8 mouse cellular contexts compared by ENCODE assay signal in genomic region chr1:66838184-66839042, GRCm38 (mm10). TPM values are rescaled to one million over a fixed set of nuclear protein-coding genes. Genes with fewer than 3 reads are reported as not detected.
DNase-seq lines count a peak whose midpoint lies in the region; ATAC-seq and TF ChIP-seq lines count a peak whose summit lies in the region.

No protein-coding gene starts in this region.

- H3K4me1 ChIP-seq in embryonic facial prominence, embryonic 13.5 days = peaks cover 6% of the 10 kb centered on the region; the same call in 1 of the 2 replicates
- peaks cover 20% of the 10 kb centered on the region for H3K4me1 ChIP-seq in heart, embryonic 15.5 days (replicated peaks)
- no peaks in the 10 kb centered on the region for H3K4me1 ChIP-seq in liver, postnatal 0 days (ENCODE audit: insufficient read depth)
- peaks cover 8% of the 10 kb centered on the region for H3K4me1 ChIP-seq in thymus, adult 2 months (replicated peaks; ENCODE audit: control insufficient read depth, insufficient read depth, low read length)

- peak; percentile 93 for ATAC-seq in CD4-positive, CD25-positive, alpha-beta regulatory T cell, adult 4 months
- no peak for ATAC-seq in embryonic facial prominence, embryonic 13.5 days (ENCODE audit: insufficient number of reproducible peaks, insufficient read depth, low FRiP score, low TSS enrichment, low read depth)
- no peak for ATAC-seq in heart, embryonic 15.5 days (replicated peaks; ENCODE audit: insufficient number of reproducible peaks, insufficient read depth, low FRiP score, low read depth)
- ATAC-seq in liver, postnatal 0 days = peak; percentile 24; the same call in 1 of the 2 replicates

- TF ChIP-seq POLR2A in thymus, adult 2 months (IDR thresholded peaks at IDR 0.05; ENCODE audit: control insufficient read depth, extremely low read depth, insufficient read depth, low read length, poor library complexity) = no peak

- H3K9me3 ChIP-seq in embryonic facial prominence, embryonic 13.5 days = no peaks in the 10 kb centered on the region
- no peaks in the 10 kb centered on the region for H3K9me3 ChIP-seq in heart, embryonic 15.5 days (replicated peaks)
- H3K9me3 ChIP-seq in liver, postnatal 0 days (ENCODE audit: low read length) = no peaks in the 10 kb centered on the region

- TF ChIP-seq CTCF in liver, postnatal 0 days (IDR thresholded peaks at IDR 0.05; ENCODE audit: low read depth) = peak; percentile 83
- no peak for TF ChIP-seq CTCF in thymus, adult 2 months (IDR thresholded peaks at IDR 0.05; ENCODE audit: borderline replicate concordance, control insufficient read depth, extremely low read depth, insufficient read depth, low read length, poor library complexity)

- peak overlapping the region; percentile 5; the same call in 1 of the 2 replicates for H3K4me2 ChIP-seq in embryonic facial prominence, embryonic 13.5 days
- H3K4me2 ChIP-seq in heart, embryonic 15.5 days = no peak overlapping the region
- H3K4me2 ChIP-seq in liver, postnatal 0 days (ENCODE audit: low read depth, low read length) = peak overlapping the region; percentile 50

- H3K27me3 ChIP-seq in embryonic facial prominence, embryonic 13.5 days = no peaks in the 10 kb centered on the region
- H3K27me3 ChIP-seq in heart, embryonic 15.5 days = no peaks in the 10 kb centered on the region
- no peaks in the 10 kb centered on the region for H3K27me3 ChIP-seq in liver, postnatal 0 days (ENCODE audit: insufficient read depth, low read length)
- no peaks in the 10 kb centered on the region for H3K27me3 ChIP-seq in thymus, adult 2 months (ENCODE audit: control insufficient read depth, insufficient read depth, low read length)

- DNase-seq in adrenal gland, postnatal 25 days = peak; percentile 84
- DNase-seq in layer of hippocampus, adult 18-20 months (ENCODE audit: low spot score in 2 of 2) = peak; percentile 52 to 89
- peak; percentile 83 for DNase-seq in liver, postnatal 0 days
- DNase-seq in ovary, adult 18-20 months (ENCODE audit: low spot score) = peak; percentile 31
- DNase-seq in thymus, adult 2 months = peak; percentile 86

- no peak overlapping the region for H3K4me3 ChIP-seq in embryonic facial prominence, embryonic 13.5 days
- H3K4me3 ChIP-seq in heart, embryonic 15.5 days = no peak overlapping the region
- H3K4me3 ChIP-seq in liver, postnatal 0 days (ENCODE audit: low read depth, low read length) = no peak overlapping the region
- no peak overlapping the region for H3K4me3 ChIP-seq in thymus, adult 2 months (ENCODE audit: control insufficient read depth, insufficient read depth, low read length)

- H3K27ac ChIP-seq in embryonic facial prominence, embryonic 13.5 days = no peak overlapping the region
- peak overlapping the region; percentile 64 for H3K27ac ChIP-seq in heart, embryonic 15.5 days
- no peak overlapping the region for H3K27ac ChIP-seq in liver, postnatal 0 days (ENCODE audit: low read depth)
- H3K27ac ChIP-seq in thymus, adult 2 months (ENCODE audit: control insufficient read depth, insufficient read depth, low read length) = no peak overlapping the region

- no peak overlapping the region for H3K9ac ChIP-seq in embryonic facial prominence, embryonic 13.5 days
- H3K9ac ChIP-seq in heart, embryonic 15.5 days = no peak overlapping the region
- no peak overlapping the region for H3K9ac ChIP-seq in liver, postnatal 0 days (replicated peaks)

- peaks cover 23% of the 10 kb centered on the region for H3K36me3 ChIP-seq in embryonic facial prominence, embryonic 13.5 days
- peaks cover 53% of the 10 kb centered on the region for H3K36me3 ChIP-seq in heart, embryonic 15.5 days
- H3K36me3 ChIP-seq in liver, postnatal 0 days (replicated peaks; ENCODE audit: insufficient read depth, low read length) = peaks cover 48% of the 10 kb centered on the region
- peaks cover 5% of the 10 kb centered on the region for H3K36me3 ChIP-seq in thymus, adult 2 months (ENCODE audit: control insufficient read depth, insufficient read depth, low read length)

- TF ChIP-seq EP300 in liver, postnatal 0 days (IDR thresholded peaks at IDR 0.05; ENCODE audit: low read depth) = no peak

- whole genome bisulfite sequencing in embryonic facial prominence, embryonic 13.5 days = 52% methylated on average over 16 of the region's 16 CpGs
- 56% methylated on average over 16 of the region's 16 CpGs for WGBS in heart, embryonic 15.5 days
- WGBS in liver, postnatal 0 days (ENCODE audit: insufficient replicate concordance) = 53% methylated on average over 16 of the region's 16 CpGs
- 62% methylated on average over 16 of the region's 16 CpGs for WGBS in thymus, adult 2 months

RNA-seq across cellular contexts. Expression of gene Kansl1l, which starts 21.1 kb away (rescaled TPM):
- polyA plus RNA-seq in CD4-positive, CD25-positive, alpha-beta regulatory T cell, adult 4 months (2017; shearing (Covaris generic)) = 10 to 100 TPM in 1 of 2 experiments, 1 to 10 TPM in 1; 9.6 to 13.5 TPM
- 25.5 and 26.3 TPM in 2 replicates for total RNA-seq in adrenal gland, postnatal 25 days (2021)
- 21.7 and 23.1 TPM in 2 replicates for polyA plus RNA-seq in embryonic facial prominence, embryonic 13.5 days (2015; fragmentation: Nextera tagmentation; extraction: Ambion mirVana)
- 11.7 and 12.3 TPM in 2 replicates for polyA plus RNA-seq in heart, embryonic 15.5 days (2015; fragmentation: Nextera tagmentation; extraction: Ambion mirVana)
- total RNA-seq in layer of hippocampus, adult 18-20 months (2021) = 10 to 100 TPM; 20.7 to 24.3 TPM
- 4.5 and 4.8 TPM in 2 replicates for polyA plus RNA-seq in liver, postnatal 0 days (2015; fragmentation: Nextera tagmentation; extraction: Ambion mirVana)
- 11.5 and 13.1 TPM in 2 replicates for polyA plus RNA-seq in thymus, adult 2 months (2012; rRNA removed)

RNA-seq across cellular contexts. Expression of gene Acadl, which starts 24.7 kb away (rescaled TPM):
- 10 to 100 TPM; 36.1 to 43.2 TPM for polyA plus RNA-seq in CD4-positive, CD25-positive, alpha-beta regulatory T cell, adult 4 months (2017; shearing (Covaris generic))
- total RNA-seq in adrenal gland, postnatal 25 days (2021) = 444 and 484 TPM in 2 replicates
- polyA plus RNA-seq in embryonic facial prominence, embryonic 13.5 days (2015; fragmentation: Nextera tagmentation; extraction: Ambion mirVana) = 53.5 and 65.6 TPM in 2 replicates
- polyA plus RNA-seq in heart, embryonic 15.5 days (2015; fragmentation: Nextera tagmentation; extraction: Ambion mirVana) = 631 and 795 TPM in 2 replicates
- 10 to 100 TPM; 34.1 to 36.2 TPM for total RNA-seq in layer of hippocampus, adult 18-20 months (2021)
- polyA plus RNA-seq in liver, postnatal 0 days (2015; fragmentation: Nextera tagmentation; extraction: Ambion mirVana) = 380 and 392 TPM in 2 replicates
- 28.9 and 29.2 TPM in 2 replicates for polyA plus RNA-seq in thymus, adult 2 months (2012; rRNA removed)

Comparison
In these comparisons a context has a peak if more than half of its experiments do, and no peak if none do; other contexts are left out.
1. ATAC-seq: peak in CD4-positive, CD25-positive, alpha-beta regulatory T cell, adult 4 months (single experiment) and liver, postnatal 0 days (single experiment); none in embryonic facial prominence, embryonic 13.5 days (single experiment) and heart, embryonic 15.5 days (single experiment).
2. DNase-seq: peak in every context shown above with its lines; median percentile 86 in thymus, adult 2 months; 84 in adrenal gland, postnatal 25 days; 83 in liver, postnatal 0 days; 70 in layer of hippocampus, adult 18-20 months; 31 in ovary, adult 18-20 months.